Mouse (Mus musculus) midbrain, embryonic 10.5 days (tissue): ENCODE measurements around the gene Gm45021. TPM values are rescaled to one million over a fixed set of nuclear protein-coding genes. Genes with fewer than 3 reads are reported as not detected.

Experiments used
- DNase-seq: peaks from one replicate; pipeline ENCODE4 v3.0.0-alpha.2; 2017; ENCODE audit warnings: low spot score
- H3K27ac ChIP-seq: fragments of 300-500 bp; sonication (generic); replicated peaks from 2 replicates; pipeline ENCODE4 v1.5.1; 2016; ENCODE audit warnings: mild to moderate bottlenecking
- H3K27me3 ChIP-seq: fragments of 300-500 bp; sonication (generic); 2 replicates; pipeline ENCODE4 v1.6.1; 2016; ENCODE audit warnings: low read depth, mild to moderate bottlenecking; ENCODE audit not compliant: poor library complexity, severe bottlenecking
- H3K36me3 ChIP-seq: fragments of 300-500 bp; sonication (generic); 2 replicates; pipeline ENCODE4 v1.6.1; 2016; ENCODE audit warnings: mild to moderate bottlenecking, moderate library complexity
- H3K4me1 ChIP-seq: fragments of 300-500 bp; sonication (generic); 2 replicates; pipeline ENCODE4 v1.6.1; 2016
- H3K4me3 ChIP-seq: fragments of 300-500 bp; sonication (generic); 2 replicates; pipeline ENCODE4 v1.5.1; 2016; ENCODE audit warnings: mild to moderate bottlenecking, moderate library complexity
- H3K9me3 ChIP-seq: fragments of 300-500 bp; sonication (generic); replicated peaks from 2 replicates; pipeline ENCODE4 v1.6.1; 2016; ENCODE audit warnings: mild to moderate bottlenecking
- WGBS: fragments of 180-500 bp; shearing (Covaris S2); methylation state at CpG from one replicate; pipeline ENCODE4 v1.1.7; 2016; 5-methylcytosine and 5-hydroxymethylcytosine counted together
- polyA plus RNA-seq: library from polyadenylated mRNA; unstranded; fragments of >200 nt; fragmentation: Nextera tagmentation; extraction: Ambion mirVana; gene quantifications from 2 replicates; pipeline ENCODE4 v1.2.1, GENCODE M21; 2016

The Gm45021 gene
- polyA plus RNA-seq = not detected in 2 replicates

- H3K4me1 ChIP-seq = peaks cover 9% of the 10 kb centered on the region
- no peaks in the 10 kb centered on the region for H3K27me3 ChIP-seq
- H3K36me3 ChIP-seq = no peaks in the 10 kb centered on the region
- H3K9me3 ChIP-seq = no peaks in the 10 kb centered on the region
- no peak within 1 kb of the TSS for H3K4me3 ChIP-seq
- H3K27ac ChIP-seq = no peak within 1 kb of the TSS
- 79% methylated on average over 6 of the region's 6 CpGs for WGBS
- DNase-seq = no peak
Measured at GRCm38 (mm10) chr6:48589194-48589750, at the start of gene Gm45021. Gene Gm45021 (plus strand): TSS chr6:48589610.

GRCm38 (mm10) chr6:48539860-48540259, 49.5 kb upstream of the Gm45021 start:
- WGBS = 74% methylated on average over 5 of the region's 5 CpGs

GRCm38 (mm10) chr6:48540721-48541120, 48.7 kb upstream of the Gm45021 start:
- DNase-seq = no peak
- Histone ChIP-seq H3K27me3 (no peaks in the 10 kb centered on the region), H3K4me1 (peaks cover 26% of the 10 kb centered on the region), H3K4me3 (no peak overlapping the region), H3K9me3 (no peaks in the 10 kb centered on the region), H3K27ac (no peak overlapping the region), H3K36me3 (peaks cover 29% of the 10 kb centered on the region)
- 78% methylated on average over 3 of the region's 3 CpGs for WGBS

More at GRCm38 (mm10) chr6:48539860-48540259, 49.5 kb upstream of the Gm45021 start:
- H3K27ac ChIP-seq = no peak overlapping the region
- H3K4me1 ChIP-seq = peaks cover 26% of the 10 kb centered on the region
- H3K36me3 ChIP-seq = peaks cover 29% of the 10 kb centered on the region
- H3K4me3 ChIP-seq = no peak overlapping the region
- DNase-seq = no peak
- no peaks in the 10 kb centered on the region for H3K9me3 ChIP-seq
- no peaks in the 10 kb centered on the region for H3K27me3 ChIP-seq

GRCm38 (mm10) chr6:48541560-48542450, 47.6 kb upstream of the Gm45021 start:
- Histone ChIP-seq H3K4me3 (no peak overlapping the region), H3K9me3 (no peaks in the 10 kb centered on the region), H3K27me3 (no peaks in the 10 kb centered on the region), H3K4me1 (peaks cover 23% of the 10 kb centered on the region), H3K36me3 (peaks cover 29% of the 10 kb centered on the region), H3K27ac (no peak overlapping the region)
- peak; percentile 10 for DNase-seq
- WGBS = 61% methylated on average over 7 of the region's 7 CpGs

GRCm38 (mm10) chr6:48542631-48543030, 46.8 kb upstream of the Gm45021 start:
- H3K27me3 ChIP-seq = no peaks in the 10 kb centered on the region

GRCm38 (mm10) chr6:48545251-48545650, 44.2 kb upstream of the Gm45021 start:
- DNase-seq = no peak
- Histone ChIP-seq H3K36me3 (peaks cover 23% of the 10 kb centered on the region), H3K27ac (no peak overlapping the region), H3K4me3 (no peak overlapping the region), H3K27me3 (no peaks in the 10 kb centered on the region), H3K9me3 (no peaks in the 10 kb centered on the region), H3K4me1 (no peaks in the 10 kb centered on the region)
- 85% methylated on average over 5 of the region's 5 CpGs for WGBS

More at GRCm38 (mm10) chr6:48542631-48543030, 46.8 kb upstream of the Gm45021 start:
- peak; percentile 9 for DNase-seq
- 92% methylated on average over 3 of the region's 3 CpGs for WGBS
- Histone ChIP-seq H3K27ac (no peak overlapping the region), H3K9me3 (no peaks in the 10 kb centered on the region), H3K4me1 (peaks cover 19% of the 10 kb centered on the region), H3K36me3 (peaks cover 29% of the 10 kb centered on the region), H3K4me3 (no peak overlapping the region)

- peak; percentile 44 for DNase-seq
Measured at GRCm38 (mm10) chr6:48546271-48546670, 43.1 kb upstream of the Gm45021 start.

GRCm38 (mm10) chr6:48546858-48547257, 42.6 kb upstream of the Gm45021 start:
- no peaks in the 10 kb centered on the region for H3K27me3 ChIP-seq
- H3K4me1 ChIP-seq = no peaks in the 10 kb centered on the region
- no peak overlapping the region for H3K27ac ChIP-seq
- no peak for DNase-seq
- peaks cover 7% of the 10 kb centered on the region for H3K36me3 ChIP-seq
- no peak overlapping the region for H3K4me3 ChIP-seq
- 78% methylated on average over 4 of the region's 4 CpGs for WGBS
- no peaks in the 10 kb centered on the region for H3K9me3 ChIP-seq

More at GRCm38 (mm10) chr6:48546271-48546670, 43.1 kb upstream of the Gm45021 start:
- H3K27ac ChIP-seq = no peak overlapping the region
- 58% methylated on average over 1 of the region's 1 CpGs for WGBS
- H3K36me3 ChIP-seq = peaks cover 13% of the 10 kb centered on the region
- H3K4me1 ChIP-seq = no peaks in the 10 kb centered on the region
- no peak overlapping the region for H3K4me3 ChIP-seq
- H3K27me3 ChIP-seq = no peaks in the 10 kb centered on the region
- no peaks in the 10 kb centered on the region for H3K9me3 ChIP-seq

- Histone ChIP-seq H3K27ac (no peak overlapping the region), H3K27me3 (no peaks in the 10 kb centered on the region), H3K4me3 (no peak overlapping the region), H3K9me3 (no peaks in the 10 kb centered on the region), H3K4me1 (no peaks in the 10 kb centered on the region), H3K36me3 (no peaks in the 10 kb centered on the region)
- WGBS = 89% methylated on average over 6 of the region's 6 CpGs
- no peak for DNase-seq
Measured at GRCm38 (mm10) chr6:48548314-48548713, 41.1 kb upstream of the Gm45021 start.

GRCm38 (mm10) chr6:48552918-48553317, 36.5 kb upstream of the Gm45021 start:
- peaks cover 21% of the 10 kb centered on the region for H3K4me1 ChIP-seq
- H3K9me3 ChIP-seq = no peaks in the 10 kb centered on the region
- WGBS = 65% methylated on average over 4 of the region's 4 CpGs
- no peak overlapping the region for H3K4me3 ChIP-seq
- peaks cover 13% of the 10 kb centered on the region for H3K36me3 ChIP-seq
- H3K27ac ChIP-seq = no peak overlapping the region
- no peak for DNase-seq
- no peaks in the 10 kb centered on the region for H3K27me3 ChIP-seq

- no peak for DNase-seq
- H3K36me3 ChIP-seq = peaks cover 19% of the 10 kb centered on the region
- H3K4me3 ChIP-seq = peak overlapping the region; percentile 63
- peaks cover 21% of the 10 kb centered on the region for H3K4me1 ChIP-seq
- H3K27ac ChIP-seq = peak overlapping the region; percentile 92
- H3K27me3 ChIP-seq = no peaks in the 10 kb centered on the region
- 87% methylated on average over 4 of the region's 4 CpGs for WGBS
- H3K9me3 ChIP-seq = no peaks in the 10 kb centered on the region
Measured at GRCm38 (mm10) chr6:48553819-48554218, 35.6 kb upstream of the Gm45021 start.

- Histone ChIP-seq H3K27ac (peak within 1 kb of the TSS; percentile 92), H3K4me1 (peaks cover 21% of the 10 kb centered on the region), H3K9me3 (no peaks in the 10 kb centered on the region), H3K27me3 (no peaks in the 10 kb centered on the region), H3K4me3 (peak within 1 kb of the TSS; percentile 63), H3K36me3 (peaks cover 25% of the 10 kb centered on the region)
- DNase-seq = peak; percentile 93
- under 1% methylated on average over 39 of the region's 39 CpGs for WGBS
Measured at GRCm38 (mm10) chr6:48554280-48555103, 34.9 kb upstream of the Gm45021 start, which contains the start of gene Lrrc61. Gene Lrrc61 (plus strand): TSS chr6:48554796.
